Mouse (Mus musculus): ENCODE data around the gene Scube3. TPM values are rescaled to one million over a fixed set of nuclear protein-coding genes. Genes with fewer than 3 reads are reported as not detected.

Gene Scube3
- polyA plus RNA-seq (2014; fragmentation: Nextera tagmentation; extraction: Ambion mirVana) = 2.2 and 2.5 TPM in 2 replicates

- Histone ChIP-seq H3K4me3 (ENCODE audit: low read depth, low read length) (peak within 1 kb of the TSS; percentile 59), H3K27ac (ENCODE audit: low read depth) (peak within 1 kb of the TSS; percentile 30; the same call in 1 of the 2 replicates), H3K27me3 (ENCODE audit: insufficient read depth, low read length) (peaks cover 53% of the 10 kb centered on the region), H3K36me3 (ENCODE audit: insufficient read depth) (no peaks in the 10 kb centered on the region), H3K4me2 (peak within 1 kb of the TSS; percentile 99), H3K9ac (peak within 1 kb of the TSS; percentile 66), H3K9me3 (ENCODE audit: low read depth, low read length) (no peaks in the 10 kb centered on the region), H3K4me1 (ENCODE audit: insufficient read depth) (peaks cover 19% of the 10 kb centered on the region)
- no peak for TF ChIP-seq CTCF (IDR thresholded peaks at IDR 0.05; ENCODE audit: low read depth)
- DNase-seq (peak; percentile 70), ATAC-seq (ENCODE audit: insufficient read depth) (peak; percentile 48; the same call in 1 of the 2 replicates)
- WGBS = under 1% methylated on average over 82 of the region's 97 CpGs
Observed at GRCm38 (mm10) chr17:28141771-28142699, at the start of gene Scube3. Gene Scube3 (plus strand): TSS chr17:28142141.

GRCm38 (mm10) chr17:28092297-28092696 is 49.6 kb upstream of the Scube3 start:
- peak; percentile 55 for TF ChIP-seq CTCF (IDR thresholded peaks at IDR 0.05; ENCODE audit: low read depth)
- H3K4me1 ChIP-seq (ENCODE audit: insufficient read depth) = no peaks in the 10 kb centered on the region; the same call in 1 of the 2 replicates
- DNase-seq = no peak
- no peak overlapping the region for H3K4me3 ChIP-seq (ENCODE audit: low read depth, low read length)
- H3K27me3 ChIP-seq (ENCODE audit: insufficient read depth, low read length) = no peaks in the 10 kb centered on the region
- no peaks in the 10 kb centered on the region for H3K36me3 ChIP-seq (ENCODE audit: insufficient read depth)
- no peak overlapping the region for H3K4me2 ChIP-seq
- H3K27ac ChIP-seq (ENCODE audit: low read depth) = no peak overlapping the region
- H3K9ac ChIP-seq = no peak overlapping the region
- H3K9me3 ChIP-seq (ENCODE audit: low read depth, low read length) = no peaks in the 10 kb centered on the region
- 93% methylated on average over 2 of the region's 2 CpGs for WGBS
- no peak for ATAC-seq (ENCODE audit: insufficient read depth)

DNA sequence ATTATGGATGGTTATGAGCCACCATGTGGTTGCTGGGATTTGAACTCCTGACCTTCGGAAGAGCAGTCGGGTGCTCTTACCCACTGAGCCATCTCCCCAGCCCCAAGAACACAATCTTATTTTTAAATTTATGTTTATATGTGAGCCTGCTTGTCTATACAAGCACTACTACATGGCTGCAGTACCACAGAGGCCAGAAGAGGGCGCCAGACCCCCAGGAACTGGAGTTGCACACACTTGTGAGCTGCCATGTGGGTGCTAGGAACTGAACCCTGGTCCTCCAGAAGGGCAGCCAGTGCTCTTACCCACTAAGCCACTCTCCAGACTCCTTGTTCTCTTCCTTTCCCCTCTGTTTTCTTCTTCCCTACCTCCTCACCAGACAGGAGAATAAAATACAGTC is 48.1 kb upstream of the Scube3 start:
- WGBS = 77% methylated on average over 3 of the region's 3 CpGs
- no peaks in the 10 kb centered on the region; the same call in 1 of the 2 replicates for H3K4me1 ChIP-seq (ENCODE audit: insufficient read depth)
- ATAC-seq (ENCODE audit: insufficient read depth) = no peak
- no peaks in the 10 kb centered on the region for H3K9me3 ChIP-seq (ENCODE audit: low read depth, low read length)
- no peak overlapping the region for H3K4me3 ChIP-seq (ENCODE audit: low read depth, low read length)
- H3K36me3 ChIP-seq (ENCODE audit: insufficient read depth) = no peaks in the 10 kb centered on the region
- H3K27me3 ChIP-seq (ENCODE audit: insufficient read depth, low read length) = no peaks in the 10 kb centered on the region
- H3K9ac ChIP-seq = no peak overlapping the region
- TF ChIP-seq CTCF (IDR thresholded peaks at IDR 0.05; ENCODE audit: low read depth) = peak; percentile 43; the same call in 1 of the 2 replicates
- no peak overlapping the region for H3K27ac ChIP-seq (ENCODE audit: low read depth)
- no peak for DNase-seq
- no peak overlapping the region for H3K4me2 ChIP-seq

DNA sequence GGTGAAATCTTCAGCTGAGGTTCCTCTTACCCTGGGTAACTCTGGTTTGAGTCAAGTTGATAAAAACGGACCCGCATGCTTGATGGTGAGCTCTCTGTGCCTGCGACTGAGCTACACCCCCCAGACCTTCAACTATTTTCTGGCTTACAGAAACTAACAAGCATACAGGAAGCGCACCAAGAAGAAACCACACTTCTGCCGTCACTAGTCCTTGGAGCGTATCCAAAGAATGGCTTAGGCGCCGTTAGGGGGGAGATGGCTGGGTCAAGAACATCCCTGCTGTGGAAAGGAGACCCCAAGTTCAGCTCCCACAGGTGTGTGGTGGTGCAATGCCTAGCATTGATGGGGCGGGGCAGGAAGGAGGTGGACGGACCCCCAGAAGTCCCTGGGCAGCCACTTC is 45.5 kb upstream of the Scube3 start:
- no peak overlapping the region for H3K27ac ChIP-seq (ENCODE audit: low read depth)
- no peaks in the 10 kb centered on the region for H3K9me3 ChIP-seq (ENCODE audit: low read depth, low read length)
- no peak overlapping the region for H3K4me2 ChIP-seq
- H3K27me3 ChIP-seq (ENCODE audit: insufficient read depth, low read length) = no peaks in the 10 kb centered on the region
- H3K9ac ChIP-seq = no peak overlapping the region
- no peak overlapping the region for H3K4me3 ChIP-seq (ENCODE audit: low read depth, low read length)
- no peaks in the 10 kb centered on the region; the same call in 1 of the 2 replicates for H3K4me1 ChIP-seq (ENCODE audit: insufficient read depth)
- H3K36me3 ChIP-seq (ENCODE audit: insufficient read depth) = no peaks in the 10 kb centered on the region
- WGBS = 61% methylated on average over 10 of the region's 10 CpGs
- ATAC-seq (ENCODE audit: insufficient read depth) = no peak
- DNase-seq = peak; percentile 72
- TF ChIP-seq CTCF (IDR thresholded peaks at IDR 0.05; ENCODE audit: low read depth) = no peak

DNA sequence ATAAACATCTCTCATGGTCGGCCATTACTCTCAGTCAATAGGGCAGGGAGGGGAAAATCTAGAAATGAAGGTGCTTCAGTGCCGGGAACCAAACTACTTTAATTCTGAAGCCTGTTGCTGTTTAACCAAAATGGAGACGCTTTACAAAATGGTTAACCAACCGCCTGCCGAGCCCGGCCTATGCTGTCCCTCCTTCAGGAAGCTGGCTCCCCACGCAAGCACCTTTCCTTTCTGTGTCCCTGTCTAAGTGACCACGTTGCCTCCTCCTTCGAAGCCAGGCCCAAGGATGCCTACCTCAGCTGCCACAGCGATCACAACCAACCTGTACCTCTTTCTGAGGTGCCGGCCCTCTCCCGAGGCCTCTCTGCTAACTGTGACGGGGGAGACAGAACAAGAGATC is 44.6 kb upstream of the Scube3 start:
- ATAC-seq (ENCODE audit: insufficient read depth) (no peak), DNase-seq (no peak)
- Histone ChIP-seq H3K4me1 (ENCODE audit: insufficient read depth) (no peaks in the 10 kb centered on the region; the same call in 1 of the 2 replicates), H3K36me3 (ENCODE audit: insufficient read depth) (no peaks in the 10 kb centered on the region), H3K9me3 (ENCODE audit: low read depth, low read length) (no peaks in the 10 kb centered on the region), H3K4me3 (ENCODE audit: low read depth, low read length) (no peak overlapping the region), H3K27me3 (ENCODE audit: insufficient read depth, low read length) (no peaks in the 10 kb centered on the region), H3K9ac (no peak overlapping the region), H3K27ac (ENCODE audit: low read depth) (no peak overlapping the region), H3K4me2 (no peak overlapping the region)
- 75% methylated on average over 13 of the region's 13 CpGs for WGBS
- no peak for TF ChIP-seq CTCF (IDR thresholded peaks at IDR 0.05; ENCODE audit: low read depth)

GRCm38 (mm10) chr17:28099086-28099485 is 42.9 kb upstream of the Scube3 start:
- Histone ChIP-seq H3K4me2 (no peak overlapping the region), H3K27me3 (ENCODE audit: insufficient read depth, low read length) (no peaks in the 10 kb centered on the region), H3K4me1 (ENCODE audit: insufficient read depth) (no peaks in the 10 kb centered on the region; the same call in 1 of the 2 replicates), H3K4me3 (ENCODE audit: low read depth, low read length) (no peak overlapping the region), H3K9me3 (ENCODE audit: low read depth, low read length) (no peaks in the 10 kb centered on the region), H3K9ac (no peak overlapping the region), H3K27ac (ENCODE audit: low read depth) (no peak overlapping the region), H3K36me3 (ENCODE audit: insufficient read depth) (no peaks in the 10 kb centered on the region)
- 65% methylated on average over 3 of the region's 3 CpGs for WGBS
- DNase-seq (no peak), ATAC-seq (ENCODE audit: insufficient read depth) (no peak)
- no peak for TF ChIP-seq CTCF (IDR thresholded peaks at IDR 0.05; ENCODE audit: low read depth)

GRCm38 (mm10) chr17:28100669-28101068 is 41.3 kb upstream of the Scube3 start:
- Histone ChIP-seq H3K9ac (no peak overlapping the region), H3K27me3 (ENCODE audit: insufficient read depth, low read length) (no peaks in the 10 kb centered on the region), H3K4me1 (ENCODE audit: insufficient read depth) (no peaks in the 10 kb centered on the region; the same call in 1 of the 2 replicates), H3K9me3 (ENCODE audit: low read depth, low read length) (no peaks in the 10 kb centered on the region), H3K4me3 (ENCODE audit: low read depth, low read length) (no peak overlapping the region), H3K4me2 (no peak overlapping the region), H3K36me3 (ENCODE audit: insufficient read depth) (no peaks in the 10 kb centered on the region), H3K27ac (ENCODE audit: low read depth) (no peak overlapping the region)
- no peak for DNase-seq
- 87% methylated on average over 1 of the region's 1 CpGs for WGBS
- TF ChIP-seq CTCF (IDR thresholded peaks at IDR 0.05; ENCODE audit: low read depth) = peak; percentile 33; the same call in 1 of the 2 replicates
- ATAC-seq (ENCODE audit: insufficient read depth) = no peak
